Mouse (Mus musculus): Measurements from ENCODE around the gene Eprs. TPM values are rescaled to one million over a fixed set of nuclear protein-coding genes. Genes with fewer than 3 reads are reported as not detected.
A peak's percentile ranks its signal among the peaks of the same experiment; 100 is the strongest.

The Eprs gene
- polyA plus RNA-seq, 1 experiment, result 29.4 TPM

- H3K4me3 ChIP-seq (ENCODE audit: insufficient read depth, low read length), result no peak overlapping the region
- H3K4me1 ChIP-seq (ENCODE audit: control insufficient read depth, insufficient read depth, low read length), result no peaks in the 10 kb centered on the region
- TF ChIP-seq CTCF (IDR thresholded peaks at IDR 0.05; ENCODE audit: extremely low read depth, insufficient read depth, low read length) (no peak), POLR2A (IDR thresholded peaks at IDR 0.05; ENCODE audit: extremely low read depth, insufficient read depth, low read length) (no peak)
- H3K27ac ChIP-seq (ENCODE audit: insufficient read depth, low read length), result no peak overlapping the region
These were observed 9.5 kb upstream of the Eprs start for GRCm38 (mm10) chr1:185353351-185353750.

DNA sequence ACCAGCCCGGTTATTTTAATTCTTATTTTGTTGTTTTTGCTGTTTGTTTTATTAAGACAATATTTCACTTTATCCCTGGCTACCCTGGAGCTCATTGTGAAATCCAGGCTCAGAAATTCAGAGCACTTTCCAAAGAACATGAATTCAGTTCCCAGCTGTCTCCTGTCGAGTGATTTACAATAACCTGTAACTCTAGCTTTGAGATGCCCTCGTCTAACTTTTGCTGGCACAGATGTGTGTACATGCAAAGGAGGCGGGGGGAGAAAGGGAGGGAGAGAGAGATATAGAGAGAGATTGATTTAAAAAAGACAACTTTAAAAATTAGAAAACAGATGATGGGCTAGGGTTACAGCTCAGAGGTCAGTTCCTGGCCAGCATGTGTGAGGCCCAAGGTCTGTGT lies 8.1 kb upstream of the Eprs start:
- no peaks in the 10 kb centered on the region for H3K4me1 ChIP-seq (ENCODE audit: control insufficient read depth, insufficient read depth, low read length)
- TF ChIP-seq POLR2A (IDR thresholded peaks at IDR 0.05; ENCODE audit: extremely low read depth, insufficient read depth, low read length) (no peak), CTCF (IDR thresholded peaks at IDR 0.05; ENCODE audit: extremely low read depth, insufficient read depth, low read length) (no peak)
- no peak overlapping the region for H3K27ac ChIP-seq (ENCODE audit: insufficient read depth, low read length)
- no peak overlapping the region for H3K4me3 ChIP-seq (ENCODE audit: insufficient read depth, low read length)

- H3K4me1 ChIP-seq (ENCODE audit: control insufficient read depth, insufficient read depth, low read length), result no peaks in the 10 kb centered on the region
- no peak overlapping the region for H3K27ac ChIP-seq (ENCODE audit: insufficient read depth, low read length)
- H3K4me3 ChIP-seq (ENCODE audit: insufficient read depth, low read length), result no peak overlapping the region
- no peak for TF ChIP-seq POLR2A (IDR thresholded peaks at IDR 0.05; ENCODE audit: extremely low read depth, insufficient read depth, low read length)
- no peak for TF ChIP-seq CTCF (IDR thresholded peaks at IDR 0.05; ENCODE audit: extremely low read depth, insufficient read depth, low read length)
These were observed 6.6 kb upstream of the Eprs start for GRCm38 (mm10) chr1:185356246-185356645.

GRCm38 (mm10) chr1:185358211-185358610 lies 4.6 kb upstream of the Eprs start:
- Histone ChIP-seq H3K4me3 (ENCODE audit: insufficient read depth, low read length) (no peak overlapping the region), H3K4me1 (ENCODE audit: control insufficient read depth, insufficient read depth, low read length) (no peaks in the 10 kb centered on the region), H3K27ac (ENCODE audit: insufficient read depth, low read length) (no peak overlapping the region)
- no peak for TF ChIP-seq POLR2A (IDR thresholded peaks at IDR 0.05; ENCODE audit: extremely low read depth, insufficient read depth, low read length)
- TF ChIP-seq CTCF (IDR thresholded peaks at IDR 0.05; ENCODE audit: extremely low read depth, insufficient read depth, low read length), result no peak

DNA sequence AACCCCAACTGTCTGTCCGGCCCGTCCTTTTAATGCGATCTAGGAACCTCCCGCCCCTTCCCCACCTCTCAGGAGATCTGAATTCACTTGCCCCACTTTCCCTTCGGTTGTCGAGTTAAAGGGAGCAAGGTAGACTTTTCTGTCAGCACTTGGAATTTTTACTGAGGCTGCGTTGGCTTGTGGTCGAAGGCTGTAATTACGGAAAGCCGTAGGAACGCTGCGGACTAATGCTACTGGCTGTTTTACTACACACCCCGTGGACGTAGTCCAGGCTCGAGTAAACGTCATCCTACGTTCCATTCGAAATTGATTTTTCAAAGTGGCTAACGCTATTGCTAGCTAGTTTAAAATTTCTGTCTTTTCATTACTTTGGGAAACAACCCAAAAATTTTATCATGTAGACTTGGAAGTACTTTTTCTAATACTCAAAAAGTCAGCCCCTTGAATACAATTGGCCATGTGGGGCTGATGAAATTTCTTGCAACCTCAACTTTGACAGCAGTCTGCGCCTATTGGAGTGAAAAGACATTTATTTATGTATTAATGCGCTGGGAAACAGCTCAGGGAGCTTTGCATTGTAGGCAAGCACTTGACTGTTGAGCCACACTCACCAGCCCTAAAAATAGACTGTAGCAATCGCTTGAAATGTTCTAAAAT lies 810 bp downstream of the Eprs start:
- Histone ChIP-seq H3K4me3 (ENCODE audit: insufficient read depth, low read length) (peak overlapping the region; percentile 64), H3K4me1 (ENCODE audit: control insufficient read depth, insufficient read depth, low read length) (peaks cover 5% of the 10 kb centered on the region), H3K27ac (ENCODE audit: insufficient read depth, low read length) (0 out of 2 replicates have a peak overlapping the region, but pooled peaks have one; percentile 47)
- TF ChIP-seq CTCF (IDR thresholded peaks at IDR 0.05; ENCODE audit: extremely low read depth, insufficient read depth, low read length) (no peak), POLR2A (IDR thresholded peaks at IDR 0.05; ENCODE audit: extremely low read depth, insufficient read depth, low read length) (no peak)

DNA sequence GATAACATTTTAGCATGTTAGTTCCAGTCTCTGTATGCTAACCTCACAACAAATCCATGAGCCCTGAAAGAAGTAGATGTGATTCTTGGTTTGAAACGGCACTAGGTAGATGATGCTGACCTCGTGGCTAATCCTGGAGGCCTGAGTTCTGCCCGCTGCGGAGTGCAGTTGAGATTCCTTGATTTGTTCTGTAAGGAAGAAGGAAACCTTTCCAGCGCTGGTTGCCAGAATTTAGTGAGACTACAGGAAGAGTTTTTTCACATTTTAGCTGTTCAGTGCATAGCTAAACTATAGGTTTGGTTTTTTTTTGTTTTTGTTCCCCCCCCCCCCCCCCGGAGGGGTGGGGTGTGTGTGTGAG lies 1.3 kb downstream of the Eprs start:
- no peak for TF ChIP-seq POLR2A (IDR thresholded peaks at IDR 0.05; ENCODE audit: extremely low read depth, insufficient read depth, low read length)
- no peak for TF ChIP-seq CTCF (IDR thresholded peaks at IDR 0.05; ENCODE audit: extremely low read depth, insufficient read depth, low read length)
- Histone ChIP-seq H3K4me3 (ENCODE audit: insufficient read depth, low read length) (peak overlapping the region; percentile 64; the same call in 1 of the 2 replicates), H3K27ac (ENCODE audit: insufficient read depth, low read length) (no peak overlapping the region), H3K4me1 (ENCODE audit: control insufficient read depth, insufficient read depth, low read length) (peaks cover 5% of the 10 kb centered on the region)

GRCm38 (mm10) chr1:185367383-185367782 lies 4.5 kb downstream of the Eprs start:
- Histone ChIP-seq H3K4me3 (ENCODE audit: insufficient read depth, low read length) (no peak overlapping the region), H3K4me1 (ENCODE audit: control insufficient read depth, insufficient read depth, low read length) (peaks cover 5% of the 10 kb centered on the region)

DNA sequence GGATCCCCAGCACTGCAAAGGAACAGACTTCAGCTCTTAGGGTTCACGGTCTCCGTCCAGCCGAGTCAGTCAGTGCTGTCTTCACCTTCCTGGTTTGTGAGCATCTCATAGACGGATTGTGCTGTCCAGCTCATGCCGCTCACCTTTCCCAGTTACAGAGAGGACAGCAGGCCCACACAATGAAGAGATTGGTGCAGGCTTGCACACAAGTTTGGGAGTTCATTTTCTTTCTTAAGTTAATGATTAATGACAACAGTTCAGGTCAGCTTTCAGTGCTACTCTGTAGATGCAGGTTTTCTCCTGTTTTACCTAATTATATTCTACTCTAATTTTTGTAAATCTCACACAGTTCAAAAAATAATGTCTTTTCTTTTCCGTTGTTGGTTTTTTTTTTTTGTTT lies 7.1 kb downstream of the Eprs start:
- no peak overlapping the region for H3K27ac ChIP-seq (ENCODE audit: insufficient read depth, low read length)
- no peak for TF ChIP-seq CTCF (IDR thresholded peaks at IDR 0.05; ENCODE audit: extremely low read depth, insufficient read depth, low read length)
- TF ChIP-seq POLR2A (IDR thresholded peaks at IDR 0.05; ENCODE audit: extremely low read depth, insufficient read depth, low read length), result no peak

More at GRCm38 (mm10) chr1:185367383-185367782, 4.5 kb downstream of the Eprs start:
- TF ChIP-seq CTCF (IDR thresholded peaks at IDR 0.05; ENCODE audit: extremely low read depth, insufficient read depth, low read length) (no peak), POLR2A (IDR thresholded peaks at IDR 0.05; ENCODE audit: extremely low read depth, insufficient read depth, low read length) (no peak)
- no peak overlapping the region for H3K27ac ChIP-seq (ENCODE audit: insufficient read depth, low read length)

GRCm38 (mm10) chr1:185376390-185376789 lies 13.5 kb downstream of the Eprs start:
- H3K4me1 ChIP-seq (ENCODE audit: control insufficient read depth, insufficient read depth, low read length), result no peaks in the 10 kb centered on the region
- H3K4me3 ChIP-seq (ENCODE audit: insufficient read depth, low read length), result no peak overlapping the region
- no peak for TF ChIP-seq CTCF (IDR thresholded peaks at IDR 0.05; ENCODE audit: extremely low read depth, insufficient read depth, low read length)
- TF ChIP-seq POLR2A (IDR thresholded peaks at IDR 0.05; ENCODE audit: extremely low read depth, insufficient read depth, low read length), result no peak
- no peak overlapping the region for H3K27ac ChIP-seq (ENCODE audit: insufficient read depth, low read length)

More for the DNA sequence above, 7.1 kb downstream of the Eprs start:
- H3K4me3 ChIP-seq (ENCODE audit: insufficient read depth, low read length), result no peak overlapping the region
- H3K4me1 ChIP-seq (ENCODE audit: control insufficient read depth, insufficient read depth, low read length), result peaks cover 4% of the 10 kb centered on the region

DNA sequence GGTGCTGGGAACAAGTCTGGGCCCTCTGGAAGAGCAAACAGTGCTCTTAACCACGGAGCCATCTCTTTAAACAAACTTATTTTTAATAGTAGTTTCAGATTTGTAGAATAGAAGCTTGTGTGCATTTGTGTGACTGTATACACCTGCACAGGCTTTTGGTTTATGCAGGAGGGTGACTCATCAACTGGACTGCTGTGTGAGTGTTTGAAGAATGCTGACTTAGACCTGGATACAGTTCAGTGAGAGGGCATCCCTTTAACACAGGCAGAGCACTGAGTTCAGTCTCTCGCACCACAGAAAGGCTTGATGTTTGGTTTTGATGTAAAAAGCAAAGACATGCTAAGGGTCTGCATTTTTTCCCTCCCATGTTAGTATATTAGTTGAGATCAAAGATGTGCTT lies 14.6 kb downstream of the Eprs start:
- no peak overlapping the region for H3K4me3 ChIP-seq (ENCODE audit: insufficient read depth, low read length)
- H3K4me1 ChIP-seq (ENCODE audit: control insufficient read depth, insufficient read depth, low read length), result no peaks in the 10 kb centered on the region
- TF ChIP-seq CTCF (IDR thresholded peaks at IDR 0.05; ENCODE audit: extremely low read depth, insufficient read depth, low read length) (no peak), POLR2A (IDR thresholded peaks at IDR 0.05; ENCODE audit: extremely low read depth, insufficient read depth, low read length) (no peak)

More for the DNA sequence above, 14.6 kb downstream of the Eprs start:
- H3K27ac ChIP-seq (ENCODE audit: insufficient read depth, low read length), result no peak overlapping the region

Measured in cortical plate, adult 2 months (tissue).